Mouse (Mus musculus) limb, embryonic 14.5 days (tissue): ENCODE measurements around the gene Osbpl8. TPM values are rescaled to one million over a fixed set of nuclear protein-coding genes. Genes with fewer than 3 reads are reported as not detected.

Experiments used
- ATAC-seq: fragments of 200-750 bp; cut with Nextera tagmentation; 2 replicates; pipeline ENCODE4 v1.8.0; 2017; ENCODE audit warnings: low read depth, moderate number of reproducible peaks, moderate TSS enrichment; ENCODE audit not compliant: low FRiP score
- DNase-seq: peaks from one replicate; pipeline ENCODE4 v3.0.0-alpha.2; 2015; ENCODE audit warnings: low spot score
- H3K27ac ChIP-seq: fragments of 300-500 bp; sonication (generic); replicated peaks from 2 replicates; pipeline ENCODE4 v1.5.1; 2014; ENCODE audit warnings: low read depth, mild to moderate bottlenecking, low read length, moderate library complexity, mixed read lengths
- H3K27me3 ChIP-seq: fragments of 300-500 bp; sonication (generic); 2 replicates; pipeline ENCODE4 v1.6.1; 2014; ENCODE audit warnings: low read length, mixed read lengths; ENCODE audit not compliant: control insufficient read depth, insufficient read depth
- H3K36me3 ChIP-seq: fragments of 300-500 bp; sonication (generic); 2 replicates; pipeline ENCODE4 v1.6.1; 2014; ENCODE audit warnings: mild to moderate bottlenecking, low read length, moderate library complexity, mixed read lengths; ENCODE audit not compliant: control insufficient read depth, insufficient read depth
- H3K4me1 ChIP-seq: fragments of 300-500 bp; sonication (generic); 2 replicates; pipeline ENCODE4 v1.6.1; 2014; ENCODE audit warnings: antibody characterized with exemption, low read length, mixed read lengths; ENCODE audit not compliant: control insufficient read depth, insufficient read depth
- H3K4me2 ChIP-seq: fragments of 300-500 bp; sonication (generic); replicated peaks from 2 replicates; pipeline ENCODE4 v1.6.1; 2014; ENCODE audit warnings: low read depth, mild to moderate bottlenecking, low read length, moderate library complexity; ENCODE audit not compliant: severe bottlenecking
- H3K4me3 ChIP-seq: fragments of 300-500 bp; sonication (generic); replicated peaks from 2 replicates; pipeline ENCODE4 v1.5.1; 2014; ENCODE audit warnings: low read length
- H3K9ac ChIP-seq: fragments of 300-500 bp; sonication (generic); 2 replicates; pipeline ENCODE4 v1.6.1; 2014; ENCODE audit warnings: mild to moderate bottlenecking, low read depth, low read length, moderate library complexity; ENCODE audit not compliant: severe bottlenecking
- H3K9me3 ChIP-seq: fragments of 300-500 bp; sonication (generic); 2 replicates; pipeline ENCODE4 v1.6.1; 2016; ENCODE audit warnings: low read length; ENCODE audit not compliant: control insufficient read depth
- POLR2A ChIP-seq: fragments of 200-500 bp; IDR thresholded peaks from 2 replicates; pipeline ENCODE4 v1.8.0; 2012; ENCODE audit warnings: inconsistent platforms, mild to moderate bottlenecking, moderate library complexity, borderline replicate concordance; ENCODE audit not compliant: insufficient read depth, insufficient read length; ENCODE audit errors: extremely low read depth
- WGBS: fragments of 180-500 bp; shearing (Covaris S2); extraction: QIAGEN DNeasy Blood & Tissue Kit; methylation state at CpG from one replicate; pipeline ENCODE4 v1.1.7; 2014; 5-methylcytosine and 5-hydroxymethylcytosine counted together
- polyA plus RNA-seq, 2 experiments: library from polyadenylated mRNA; depleted of rRNA in 1 of 2; stranded (reverse) in 1 of 2; unstranded in 1 of 2; fragments of >200 nt; fragmentation: Nextera tagmentation in 1 of 2; extraction: Ambion mirVana in 1 of 2; gene quantifications; 2 replicates each; pipeline versions ENCODE4 v1.2.1 to v1.2.3; 2012 to 2014

The Osbpl8 gene
- polyA plus RNA-seq, 2 experiments, result 9.0 to 10.4 TPM

DNA sequence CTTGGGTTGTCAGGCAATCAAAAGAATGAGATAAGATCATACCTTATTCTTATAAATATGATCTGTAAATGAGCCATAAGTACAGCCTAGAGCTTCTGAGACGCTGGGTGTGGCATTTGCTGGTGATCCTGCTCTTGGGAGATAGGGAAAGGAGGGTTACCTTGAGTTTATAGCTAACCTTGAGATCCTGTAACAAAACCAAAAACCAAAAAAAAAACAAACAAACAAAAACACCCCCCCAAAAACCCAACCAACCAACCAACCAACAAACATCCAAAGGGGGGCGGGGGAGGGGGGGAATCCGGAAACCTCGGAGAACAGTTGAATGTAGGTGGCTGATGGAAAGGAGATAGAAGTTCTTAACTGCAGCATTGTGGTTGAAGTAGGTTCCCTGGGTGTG, 2.9 kb downstream of the Osbpl8 start:
- 96% methylated on average over 4 of the region's 4 CpGs for WGBS
- Histone ChIP-seq H3K9ac (no peak overlapping the region), H3K36me3 (no peaks in the 10 kb centered on the region), H3K9me3 (no peaks in the 10 kb centered on the region), H3K4me2 (no peak overlapping the region), H3K27ac (no peak overlapping the region), H3K4me1 (peaks cover 16% of the 10 kb centered on the region), H3K4me3 (no peak overlapping the region), H3K27me3 (no peaks in the 10 kb centered on the region)
- TF ChIP-seq POLR2A, result no peak
- DNase-seq (no peak), ATAC-seq (no peak)

DNA sequence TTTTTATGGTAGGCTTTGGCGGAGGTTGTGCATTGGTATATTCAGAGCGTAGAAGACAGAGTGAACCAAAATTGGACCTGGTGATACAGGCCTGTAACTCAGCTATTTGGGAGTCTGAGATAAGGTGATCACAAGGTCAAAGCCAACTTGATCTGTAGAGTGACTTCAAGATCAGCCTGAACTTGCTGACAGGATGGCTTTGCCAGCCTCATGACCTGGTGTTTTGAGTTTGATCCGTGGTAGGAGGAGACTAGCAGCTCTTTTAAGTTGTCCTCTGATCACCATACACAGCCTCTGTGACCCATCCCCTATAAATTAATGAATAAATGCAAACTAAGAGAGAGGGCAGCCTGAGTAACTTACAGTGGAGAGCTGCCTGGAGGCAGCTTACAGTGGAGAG, 3.8 kb downstream of the Osbpl8 start:
- WGBS, result 77% methylated on average over 3 of the region's 3 CpGs
- no peak for TF ChIP-seq POLR2A

DNA sequence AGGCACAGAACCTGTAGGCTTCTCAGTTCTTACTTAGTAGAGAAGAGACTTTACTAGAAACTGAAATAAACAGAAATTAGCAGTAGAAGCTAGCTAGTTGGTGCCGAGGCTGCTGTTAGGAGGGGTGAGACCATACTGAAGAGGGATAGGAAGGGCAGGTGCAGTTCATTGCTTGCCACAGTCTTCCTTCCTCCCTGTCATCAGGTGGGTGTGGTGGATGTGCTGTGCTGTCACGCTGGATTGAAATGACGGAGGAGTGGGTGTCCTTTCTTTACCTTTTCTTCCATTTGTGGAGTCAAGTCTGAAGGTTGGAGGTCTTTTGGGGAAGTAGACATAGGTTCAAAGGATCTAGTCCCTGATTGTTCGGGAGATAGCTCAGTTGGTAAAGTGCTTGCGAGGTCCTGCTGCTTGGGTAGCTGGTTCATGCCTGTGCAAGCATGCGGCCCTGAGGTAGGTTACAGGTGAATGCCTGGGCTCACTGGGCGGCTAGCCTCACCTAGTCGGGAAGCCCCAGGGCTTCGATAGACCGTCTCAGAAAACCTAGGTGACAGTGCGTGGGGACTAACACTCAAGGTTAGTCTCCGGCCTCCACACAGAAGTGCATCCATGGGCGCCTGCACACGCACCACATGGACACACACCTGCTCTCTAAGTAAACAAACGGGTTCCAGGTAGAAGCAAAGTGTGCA, 6.8 kb downstream of the Osbpl8 start:
- WGBS, result 84% methylated on average over 15 of the region's 15 CpGs

More for the DNA sequence above, 3.8 kb downstream of the Osbpl8 start:
- DNase-seq (no peak), ATAC-seq (no peak)
- no peaks in the 10 kb centered on the region for H3K9me3 ChIP-seq
- no peak overlapping the region for H3K9ac ChIP-seq
- H3K4me1 ChIP-seq, result peaks cover 16% of the 10 kb centered on the region
- no peak overlapping the region for H3K4me2 ChIP-seq
- no peaks in the 10 kb centered on the region for H3K36me3 ChIP-seq
- H3K4me3 ChIP-seq, result no peak overlapping the region
- no peaks in the 10 kb centered on the region for H3K27me3 ChIP-seq
- H3K27ac ChIP-seq, result no peak overlapping the region

DNA sequence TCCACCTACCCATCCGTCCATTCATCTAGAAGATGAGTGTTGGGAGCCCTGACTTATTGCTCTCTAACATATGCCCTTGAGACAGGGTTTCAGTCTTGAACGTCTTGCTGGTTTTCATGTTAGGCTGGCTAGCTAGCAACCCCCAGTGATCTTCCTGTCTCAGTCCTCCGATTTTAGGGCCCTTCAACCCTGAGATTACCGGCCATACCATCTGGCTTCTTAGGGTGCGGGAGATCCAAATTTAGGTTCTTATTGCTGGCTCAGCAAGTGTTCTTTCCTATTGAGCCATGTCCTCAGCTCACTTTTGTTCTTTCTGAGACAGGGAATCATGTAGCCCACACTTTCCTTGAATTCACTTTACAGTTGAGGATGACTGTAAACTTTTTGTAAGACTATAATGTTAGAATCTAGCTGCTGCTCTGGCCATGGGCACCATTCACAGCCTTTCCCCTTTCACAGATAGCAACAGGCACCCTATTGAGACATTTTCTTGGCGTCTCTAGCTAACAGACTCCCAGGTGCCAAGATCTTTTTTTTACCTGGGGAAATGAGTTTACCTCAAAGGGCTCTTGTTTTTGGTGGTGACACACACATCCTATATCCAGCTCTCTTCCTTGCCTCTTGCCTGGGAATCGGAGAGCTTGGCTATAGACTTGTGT, 9.2 kb downstream of the Osbpl8 start:
- no peak overlapping the region for H3K4me2 ChIP-seq
- no peak overlapping the region for H3K4me3 ChIP-seq
- no peaks in the 10 kb centered on the region for H3K27me3 ChIP-seq
- no peaks in the 10 kb centered on the region for H3K9me3 ChIP-seq
- H3K36me3 ChIP-seq, result no peaks in the 10 kb centered on the region
- DNase-seq, result no peak
- no peak overlapping the region; the same call in 1 of the 2 replicates for H3K27ac ChIP-seq
- no peak for ATAC-seq
- 65% methylated on average over 7 of the region's 7 CpGs for whole genome bisulfite sequencing
- no peak overlapping the region for H3K9ac ChIP-seq
- H3K4me1 ChIP-seq, result 0 out of 2 replicates have a peak, but pooled peaks cover 8% of the 10 kb centered on the region
- no peak for TF ChIP-seq POLR2A

More for the DNA sequence above, 6.8 kb downstream of the Osbpl8 start:
- no peak overlapping the region for H3K27ac ChIP-seq
- H3K9ac ChIP-seq, result no peak overlapping the region
- DNase-seq (no peak), ATAC-seq (no peak)
- no peak for TF ChIP-seq POLR2A
- H3K4me1 ChIP-seq, result peaks cover 9% of the 10 kb centered on the region; the same call in 1 of the 2 replicates
- no peak overlapping the region for H3K4me2 ChIP-seq
- H3K27me3 ChIP-seq, result no peaks in the 10 kb centered on the region
- H3K9me3 ChIP-seq, result no peaks in the 10 kb centered on the region
- no peak overlapping the region for H3K4me3 ChIP-seq
- H3K36me3 ChIP-seq, result no peaks in the 10 kb centered on the region

GRCm38 (mm10) chr10:111177336-111177735, 12.8 kb downstream of the Osbpl8 start:
- 76% methylated on average over 8 of the region's 8 CpGs for WGBS
- Histone ChIP-seq H3K9ac (no peak overlapping the region), H3K4me3 (no peak overlapping the region), H3K4me2 (no peak overlapping the region), H3K9me3 (no peaks in the 10 kb centered on the region), H3K4me1 (0 out of 2 replicates have a peak, but pooled peaks cover 3% of the 10 kb centered on the region), H3K36me3 (no peaks in the 10 kb centered on the region), H3K27me3 (no peaks in the 10 kb centered on the region), H3K27ac (no peak overlapping the region)
- TF ChIP-seq POLR2A, result no peak
- ATAC-seq (no peak), DNase-seq (no peak)
